ENCODE assay signal across 28 mouse cellular contexts in the genomic region with DNA sequence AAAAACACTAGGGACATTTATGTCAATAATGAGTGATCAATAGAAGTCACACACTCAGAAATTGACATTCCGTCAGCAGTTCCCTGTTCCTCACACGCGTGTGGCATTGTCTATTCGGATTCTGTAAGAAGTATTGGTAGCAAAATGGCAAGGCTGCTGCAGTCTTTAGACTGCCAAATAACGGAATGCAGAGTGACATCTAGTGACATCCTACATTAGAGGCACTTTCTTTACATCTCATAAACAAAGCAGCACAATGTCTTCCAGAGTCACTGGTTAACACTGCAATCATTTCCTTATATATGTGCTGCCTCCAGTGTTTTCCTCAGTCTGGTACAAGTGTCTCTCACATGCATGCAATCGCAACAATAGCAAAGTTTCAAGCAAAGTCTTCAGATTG.
DNase-seq lines count a peak whose midpoint lies in the region; ATAC-seq and TF ChIP-seq lines count a peak whose summit lies in the region.
"Had no signal": no experiment of that assay in that cellular context is flagged by ENCODE, and none has a peak within 500 bp of the region (broad histone marks: within the 10 kb centered on the region; RNA-seq: fewer than 3 reads in every experiment).

No protein-coding gene starts in this region.

- peak; percentile 18 for DNase-seq in forebrain, postnatal 0 days
- peak; percentile 64 for DNase-seq in lung, embryonic 14.5 days
- no peak for DNase-seq in lung, postnatal 4 days
- no peak for DNase-seq in right cerebral cortex, postnatal 25 days
- DNase-seq: adrenal gland, postnatal 10 days; cerebellum, adult 11-12 months; cerebellum, adult 9-11 months; embryo, embryonic 11 days; gastrocnemius, postnatal 25 days; heart, adult 11 months; kidney, adult 8-10 months; kidney, postnatal 4 days; layer of hippocampus, adult 9-11 months; liver, embryonic 13.5 days; lung, adult 18-20 months had no signal

- H3K4me2 ChIP-seq in forebrain, postnatal 0 days (ENCODE audit: low read depth): no peak overlapping the region
- no peak overlapping the region for H3K4me2 ChIP-seq in forebrain, embryonic 16.5 days (ENCODE audit: low read length)
- H3K4me2 ChIP-seq in lung, embryonic 14.5 days: no peak overlapping the region
- H3K4me2 ChIP-seq in midbrain, embryonic 16.5 days (ENCODE audit: low read length): no peak overlapping the region
- H3K4me2 ChIP-seq in midbrain, embryonic 15.5 days: no peak overlapping the region
- H3K4me2 ChIP-seq: embryonic facial prominence, embryonic 12.5 days; heart, embryonic 15.5 days; hindbrain, embryonic 12.5 days; limb, embryonic 15.5 days; liver, embryonic 13.5 days had no signal

- H3K4me1 ChIP-seq in forebrain, postnatal 0 days (ENCODE audit: insufficient read depth): no peaks in the 10 kb centered on the region
- no peaks in the 10 kb centered on the region for H3K4me1 ChIP-seq in forebrain, embryonic 16.5 days (replicated peaks; ENCODE audit: control insufficient read depth, insufficient read depth, low read length)
- no peaks in the 10 kb centered on the region for H3K4me1 ChIP-seq in lung, embryonic 14.5 days (ENCODE audit: insufficient read depth)
- peaks cover 3% of the 10 kb centered on the region; the same call in 1 of the 2 replicates for H3K4me1 ChIP-seq in midbrain, embryonic 16.5 days (ENCODE audit: control insufficient read depth, insufficient read depth, low read length)
- H3K4me1 ChIP-seq in midbrain, embryonic 15.5 days: no peaks in the 10 kb centered on the region
- H3K4me1 ChIP-seq: embryonic facial prominence, embryonic 12.5 days; heart, embryonic 10.5 days; heart, embryonic 15.5 days; limb, embryonic 10.5 days; limb, embryonic 15.5 days; liver, embryonic 13.5 days had no signal

- H3K9ac ChIP-seq in forebrain, postnatal 0 days: no peak overlapping the region
- H3K9ac ChIP-seq in forebrain, embryonic 16.5 days (replicated peaks; ENCODE audit: low read depth, low read length): no peak overlapping the region
- no peak overlapping the region for H3K9ac ChIP-seq in lung, embryonic 14.5 days
- H3K9ac ChIP-seq in midbrain, embryonic 16.5 days (ENCODE audit: low read depth, low read length): no peak overlapping the region
- H3K9ac ChIP-seq in midbrain, embryonic 15.5 days: no peak overlapping the region
- H3K9ac ChIP-seq: embryonic facial prominence, embryonic 12.5 days; heart, embryonic 15.5 days; hindbrain, embryonic 12.5 days; limb, embryonic 15.5 days; liver, embryonic 13.5 days had no signal

- no peaks in the 10 kb centered on the region for H3K9me3 ChIP-seq in forebrain, postnatal 0 days (ENCODE audit: low read length)
- no peaks in the 10 kb centered on the region for H3K9me3 ChIP-seq in forebrain, embryonic 16.5 days (ENCODE audit: control insufficient read depth, low read length)
- H3K9me3 ChIP-seq in lung, embryonic 14.5 days (ENCODE audit: low read depth, low read length): no peaks in the 10 kb centered on the region
- H3K9me3 ChIP-seq in midbrain, embryonic 16.5 days (replicated peaks; ENCODE audit: control insufficient read depth, low read length, poor library complexity, severe bottlenecking): no peaks in the 10 kb centered on the region
- H3K9me3 ChIP-seq in midbrain, embryonic 15.5 days: no peaks in the 10 kb centered on the region
- H3K9me3 ChIP-seq: embryonic facial prominence, embryonic 12.5 days; heart, embryonic 10.5 days; heart, embryonic 15.5 days; hindbrain, embryonic 12.5 days; limb, embryonic 10.5 days; limb, embryonic 15.5 days; liver, embryonic 13.5 days had no signal

- 0 out of 2 replicates have a peak, but pooled peaks have one; percentile 25 for TF ChIP-seq CTCF in forebrain, postnatal 0 days (IDR thresholded peaks at IDR 0.05; ENCODE audit: low read depth)
- 0 out of 2 replicates have a peak, but pooled peaks have one; percentile 17 for TF ChIP-seq CTCF in lung, embryonic 14.5 days (IDR thresholded peaks at IDR 0.05; ENCODE audit: low read depth)

- ATAC-seq in forebrain, postnatal 0 days: peak; percentile 16; the same call in 1 of the 2 replicates
- ATAC-seq in forebrain, embryonic 16.5 days: no peak
- ATAC-seq in lung, embryonic 14.5 days (ENCODE audit: insufficient read depth): peak; percentile 72; the same call in 1 of the 2 replicates
- ATAC-seq in midbrain, embryonic 16.5 days: peak; percentile 68; the same call in 1 of the 2 replicates
- ATAC-seq in midbrain, embryonic 15.5 days (replicated peaks): no peak; the same call in 1 of the 2 replicates
- ATAC-seq: intestine, embryonic 16.5 days; Patski had no signal

- H3K27ac ChIP-seq in forebrain, postnatal 0 days (ENCODE audit: low read depth, low read length): no peak overlapping the region
- no peak overlapping the region for H3K27ac ChIP-seq in forebrain, embryonic 16.5 days (ENCODE audit: low read length)
- no peak overlapping the region for H3K27ac ChIP-seq in lung, embryonic 14.5 days (ENCODE audit: low read depth)
- H3K27ac ChIP-seq in midbrain, embryonic 16.5 days (ENCODE audit: low read length): no peak overlapping the region
- H3K27ac ChIP-seq in midbrain, embryonic 15.5 days: no peak overlapping the region
- H3K27ac ChIP-seq: embryonic facial prominence, embryonic 12.5 days; heart, embryonic 10.5 days; heart, embryonic 15.5 days; hindbrain, embryonic 12.5 days; kidney, postnatal 0 days; limb, embryonic 10.5 days; limb, embryonic 15.5 days; liver, embryonic 13.5 days; macrophage had no signal

- no peak overlapping the region for H3K4me3 ChIP-seq in forebrain, postnatal 0 days (ENCODE audit: low read depth, low read length)
- H3K4me3 ChIP-seq in forebrain, embryonic 16.5 days (replicated peaks; ENCODE audit: low read length): no peak overlapping the region
- no peak overlapping the region for H3K4me3 ChIP-seq in lung, embryonic 14.5 days (ENCODE audit: low read depth, low read length)
- no peak overlapping the region for H3K4me3 ChIP-seq in midbrain, embryonic 16.5 days (ENCODE audit: low read depth, low read length)
- H3K4me3 ChIP-seq in midbrain, embryonic 15.5 days: no peak overlapping the region
- H3K4me3 ChIP-seq: embryonic facial prominence, embryonic 12.5 days; heart, embryonic 10.5 days; heart, embryonic 15.5 days; hindbrain, embryonic 12.5 days; limb, embryonic 10.5 days; limb, embryonic 15.5 days; liver, embryonic 13.5 days had no signal

- WGBS in forebrain, postnatal 0 days: 67% methylated on average over 6 of the region's 6 CpGs
- 64% methylated on average over 6 of the region's 6 CpGs for WGBS in forebrain, embryonic 16.5 days
- WGBS in lung, embryonic 14.5 days: 59% methylated on average over 6 of the region's 6 CpGs
- 65% methylated on average over 6 of the region's 6 CpGs for WGBS in midbrain, embryonic 16.5 days
- WGBS in midbrain, embryonic 15.5 days: 74% methylated on average over 6 of the region's 6 CpGs

- no peaks in the 10 kb centered on the region for H3K36me3 ChIP-seq in forebrain, postnatal 0 days (ENCODE audit: insufficient read depth)
- no peaks in the 10 kb centered on the region for H3K36me3 ChIP-seq in forebrain, embryonic 16.5 days (ENCODE audit: control insufficient read depth, insufficient read depth)
- H3K36me3 ChIP-seq in lung, embryonic 14.5 days (ENCODE audit: insufficient read depth): no peaks in the 10 kb centered on the region
- H3K36me3 ChIP-seq in midbrain, embryonic 16.5 days (ENCODE audit: control insufficient read depth, insufficient read depth, low read length): no peaks in the 10 kb centered on the region
- no peaks in the 10 kb centered on the region for H3K36me3 ChIP-seq in midbrain, embryonic 15.5 days (replicated peaks)
- H3K36me3 ChIP-seq: embryonic facial prominence, embryonic 12.5 days; heart, embryonic 10.5 days; heart, embryonic 15.5 days; hindbrain, embryonic 12.5 days; limb, embryonic 10.5 days; limb, embryonic 15.5 days; liver, embryonic 13.5 days had no signal

- no peaks in the 10 kb centered on the region for H3K27me3 ChIP-seq in forebrain, postnatal 0 days (ENCODE audit: insufficient read depth, low read length)
- no peaks in the 10 kb centered on the region for H3K27me3 ChIP-seq in forebrain, embryonic 16.5 days (replicated peaks; ENCODE audit: control insufficient read depth, insufficient read depth, low read length)
- no peaks in the 10 kb centered on the region for H3K27me3 ChIP-seq in lung, embryonic 14.5 days (ENCODE audit: insufficient read depth, low read length)
- H3K27me3 ChIP-seq in midbrain, embryonic 16.5 days (ENCODE audit: control insufficient read depth, insufficient read depth, low read depth, low read length): no peaks in the 10 kb centered on the region
- no peaks in the 10 kb centered on the region for H3K27me3 ChIP-seq in midbrain, embryonic 15.5 days (replicated peaks)
- H3K27me3 ChIP-seq: embryonic facial prominence, embryonic 12.5 days; heart, embryonic 15.5 days; hindbrain, embryonic 12.5 days; limb, embryonic 15.5 days; liver, embryonic 13.5 days had no signal

Comparison
In these comparisons a context has a peak if more than half of its experiments do, and no peak if none do; other contexts are left out.
1. ATAC-seq: peak in forebrain, postnatal 0 days (single experiment), lung, embryonic 14.5 days (single experiment) and midbrain, embryonic 16.5 days (single experiment); none in forebrain, embryonic 16.5 days (single experiment) and midbrain, embryonic 15.5 days (single experiment).
2. DNase-seq: peak in forebrain, postnatal 0 days (single experiment) and lung, embryonic 14.5 days (single experiment); none in lung, postnatal 4 days (0 of 2) and right cerebral cortex, postnatal 25 days (single experiment).